Mouse (Mus musculus) testis, adult 2 months (tissue): ENCODE data around the gene Ppp2r3a.

Experiments
- CTCF ChIP-seq: fragments of 200-500 bp; IDR thresholded peaks from 2 replicates; pipeline ENCODE4 v1.5.1; 2012; ENCODE audit warnings: low read depth, mild to moderate bottlenecking, inconsistent platforms, low read length, moderate library complexity; ENCODE audit not compliant: control insufficient read depth, insufficient read depth, insufficient replicate concordance
- POLR2A ChIP-seq: fragments of 200-500 bp; IDR thresholded peaks from 2 replicates; pipeline ENCODE4 v1.6.1; 2012; ENCODE audit warnings: low read depth, mild to moderate bottlenecking, inconsistent platforms, low read length, moderate library complexity; ENCODE audit not compliant: control insufficient read depth

- no peak for TF ChIP-seq CTCF
- TF ChIP-seq POLR2A = no peak
Measured at GRCm38 (mm10) chr9:101280867-101281266, 29.3 kb upstream of the Ppp2r3a start.
